Mouse (Mus musculus) embryonic fibroblast, embryonic 13.5 days (primary cell): ENCODE data around the gene Arhgef26. TPM values are rescaled to one million over a fixed set of nuclear protein-coding genes. Genes with fewer than 3 reads are reported as not detected.

Experiments used
- H3K27ac ChIP-seq: 2 replicates; pipeline ENCODE4 v1.5.1; 2012; ENCODE audit warnings: low read length, control low read depth, inconsistent platforms; ENCODE audit not compliant: insufficient read depth
- H3K4me1 ChIP-seq: 2 replicates; pipeline ENCODE4 v1.6.1; 2011; ENCODE audit warnings: low read length; ENCODE audit not compliant: control insufficient read depth, insufficient read depth
- H3K4me3 ChIP-seq: 2 replicates; pipeline ENCODE4 v1.5.1; 2011; ENCODE audit warnings: mild to moderate bottlenecking, control low read depth, low read length; ENCODE audit not compliant: insufficient read depth
- CTCF ChIP-seq: IDR thresholded peaks from 2 replicates; pipeline ENCODE4 v1.5.1; 2011; ENCODE audit warnings: mild to moderate bottlenecking, control low read depth, low read length, moderate library complexity, borderline replicate concordance; ENCODE audit not compliant: insufficient read depth
- POLR2A ChIP-seq: IDR thresholded peaks from 2 replicates; pipeline ENCODE4 v1.6.1; 2011; ENCODE audit warnings: low read depth, mild to moderate bottlenecking, control low read depth, low read length, moderate library complexity
- polyA plus RNA-seq: library from polyadenylated mRNA; stranded (reverse); fragments of >200 nt; gene quantifications from 2 replicates; pipeline ENCODE4 v1.2.4, GENCODE M21; 2011; ENCODE audit warnings: low read depth; ENCODE audit not compliant: missing spikeins, insufficient read length

Arhgef26 gene
- polyA plus RNA-seq, 1 experiment, result 1.1 TPM

DNA sequence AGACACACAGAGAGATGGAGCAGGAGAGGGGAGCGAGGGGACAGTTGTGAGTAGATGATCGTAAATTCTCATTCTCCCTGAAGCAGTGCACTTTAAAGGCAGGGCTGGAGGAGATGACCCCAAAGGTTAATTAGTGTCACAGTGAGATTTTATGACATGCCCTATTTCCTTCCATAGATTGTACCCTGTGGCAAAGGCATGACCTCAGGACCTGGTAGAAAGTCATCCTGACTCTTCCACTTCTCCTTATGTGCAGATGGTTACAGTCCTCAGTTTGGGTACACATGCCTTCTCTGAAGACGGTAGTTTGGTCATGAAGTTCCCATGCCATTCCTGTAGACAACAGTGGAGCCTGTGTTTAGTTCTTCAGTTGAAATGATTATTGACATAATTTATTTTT, 42.3 kb downstream of the Arhgef26 start:
- Histone ChIP-seq H3K27ac (no peak overlapping the region), H3K4me3 (no peak overlapping the region), H3K4me1 (no peaks in the 10 kb centered on the region)
- no peak for TF ChIP-seq POLR2A

- Histone ChIP-seq H3K27ac (no peak overlapping the region), H3K4me3 (no peak overlapping the region), H3K4me1 (no peaks in the 10 kb centered on the region)
- no peak for TF ChIP-seq CTCF
- no peak for TF ChIP-seq POLR2A
Measured at GRCm38 (mm10) chr3:62382853-62383252, 44.7 kb downstream of the Arhgef26 start.

DNA sequence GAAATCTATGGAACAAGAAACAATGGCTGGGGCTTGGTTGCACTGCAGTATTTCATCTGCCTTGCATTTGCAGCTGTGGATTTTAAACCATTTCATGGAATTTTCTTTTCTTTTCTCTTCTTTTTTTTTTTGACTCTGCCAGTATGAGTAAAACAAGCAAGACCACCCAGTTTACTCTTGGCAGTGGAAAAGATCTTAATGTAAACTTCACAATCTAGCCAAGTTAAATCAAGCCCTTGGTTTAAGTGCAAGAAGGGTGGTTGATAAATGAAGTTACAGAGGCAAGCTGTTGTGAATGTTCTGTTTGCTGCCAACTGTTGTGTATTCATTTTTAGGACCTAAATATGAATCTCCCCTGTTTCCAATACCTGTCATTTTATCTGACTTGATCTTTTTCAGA, 54.5 kb downstream of the Arhgef26 start:
- no peaks in the 10 kb centered on the region for H3K4me1 ChIP-seq
- no peak for TF ChIP-seq CTCF
- TF ChIP-seq POLR2A, result no peak
- H3K4me3 ChIP-seq, result no peak overlapping the region
- H3K27ac ChIP-seq, result no peak overlapping the region

GRCm38 (mm10) chr3:62394284-62394683, 56.1 kb downstream of the Arhgef26 start:
- Histone ChIP-seq H3K4me3 (no peak overlapping the region), H3K4me1 (no peaks in the 10 kb centered on the region), H3K27ac (no peak overlapping the region)
- TF ChIP-seq POLR2A (no peak), CTCF (no peak)

- TF ChIP-seq CTCF (no peak), POLR2A (no peak)
- H3K4me3 ChIP-seq, result no peak overlapping the region
- H3K27ac ChIP-seq, result no peak overlapping the region
- no peaks in the 10 kb centered on the region for H3K4me1 ChIP-seq
Measured at GRCm38 (mm10) chr3:62395368-62395767, 57.2 kb downstream of the Arhgef26 start.

- no peaks in the 10 kb centered on the region for H3K4me1 ChIP-seq
- H3K4me3 ChIP-seq, result no peak overlapping the region
- no peak for TF ChIP-seq POLR2A
- no peak for TF ChIP-seq CTCF
- no peak overlapping the region for H3K27ac ChIP-seq
Measured at GRCm38 (mm10) chr3:62396109-62396508, 58.0 kb downstream of the Arhgef26 start.

- Histone ChIP-seq H3K4me3 (no peak overlapping the region), H3K4me1 (no peaks in the 10 kb centered on the region), H3K27ac (no peak overlapping the region)
- TF ChIP-seq POLR2A (no peak), CTCF (no peak)
Measured at GRCm38 (mm10) chr3:62398094-62398493, 60.0 kb downstream of the Arhgef26 start.

DNA sequence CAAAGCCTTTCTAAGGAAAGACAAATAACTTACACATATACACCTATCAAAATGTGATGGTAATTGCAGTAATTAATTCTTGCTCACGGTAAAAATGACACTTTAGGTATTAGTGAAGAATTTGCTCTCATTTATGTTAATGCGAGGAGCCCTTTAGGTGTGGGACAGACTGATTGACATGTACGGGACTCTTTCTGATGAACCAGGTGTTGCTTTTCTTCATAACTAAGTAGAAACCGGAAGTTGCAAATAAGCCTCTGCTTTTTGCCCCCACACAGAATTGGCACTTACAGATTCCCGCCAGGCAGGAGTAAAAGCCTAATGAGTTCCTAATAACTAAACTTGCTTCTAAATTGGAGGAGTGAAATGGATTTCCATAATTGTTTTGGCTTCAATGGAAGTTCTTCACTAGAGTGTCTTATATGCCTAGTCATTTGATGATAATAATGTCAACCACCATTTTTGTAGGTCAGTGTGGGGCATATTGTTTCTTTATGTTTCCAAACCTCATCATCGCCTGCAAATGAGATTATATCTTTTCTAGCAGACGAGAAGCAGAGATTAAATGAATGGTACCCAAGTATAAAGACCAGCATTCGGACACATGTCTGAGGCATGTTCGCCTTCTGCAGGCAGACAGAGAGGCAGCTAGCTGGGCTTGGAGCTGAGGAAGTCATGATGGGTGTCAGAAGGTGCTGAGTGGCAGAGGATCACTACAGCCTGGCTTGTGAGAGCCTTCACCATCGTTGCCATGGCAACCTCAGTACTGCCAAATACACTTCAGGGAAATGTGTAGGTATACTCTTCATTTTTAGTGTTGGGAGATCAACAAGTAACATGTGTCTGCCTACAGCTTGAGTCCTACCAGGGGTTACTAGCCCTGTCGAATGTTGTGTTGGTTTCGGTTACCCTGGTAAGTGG, 61.9 kb downstream of the Arhgef26 start:
- TF ChIP-seq CTCF, result no peak
- no peak for TF ChIP-seq POLR2A
- Histone ChIP-seq H3K27ac (no peak overlapping the region), H3K4me1 (no peaks in the 10 kb centered on the region)

GRCm38 (mm10) chr3:62402466-62402865, 64.3 kb downstream of the Arhgef26 start:
- H3K4me3 ChIP-seq, result no peak overlapping the region
- H3K27ac ChIP-seq, result no peak overlapping the region
- TF ChIP-seq CTCF (no peak), POLR2A (no peak)
- H3K4me1 ChIP-seq, result no peaks in the 10 kb centered on the region

More for the DNA sequence above, 61.9 kb downstream of the Arhgef26 start:
- no peak overlapping the region for H3K4me3 ChIP-seq

- TF ChIP-seq CTCF (no peak), POLR2A (no peak)
- no peak overlapping the region for H3K27ac ChIP-seq
- H3K4me3 ChIP-seq, result no peak overlapping the region
- H3K4me1 ChIP-seq, result no peaks in the 10 kb centered on the region
Measured at GRCm38 (mm10) chr3:62404477-62405246, 66.5 kb downstream of the Arhgef26 start.
